Mouse (Mus musculus) cerebellum, postnatal 25 days (tissue): ENCODE results near the gene Mkrn1.
"Not testable (repeated sequence)": the region's sequence is repeated elsewhere in the genome, so short reads cannot be mapped to it uniquely, and the experiment has no call there.

Source experiments
- DNase-seq, 2 experiments: peaks; one replicate each; pipeline ENCODE4 v3.0.0; 2021; ENCODE audit warnings: mixed read lengths in 2 of 2

The Mkrn1 gene

DNA sequence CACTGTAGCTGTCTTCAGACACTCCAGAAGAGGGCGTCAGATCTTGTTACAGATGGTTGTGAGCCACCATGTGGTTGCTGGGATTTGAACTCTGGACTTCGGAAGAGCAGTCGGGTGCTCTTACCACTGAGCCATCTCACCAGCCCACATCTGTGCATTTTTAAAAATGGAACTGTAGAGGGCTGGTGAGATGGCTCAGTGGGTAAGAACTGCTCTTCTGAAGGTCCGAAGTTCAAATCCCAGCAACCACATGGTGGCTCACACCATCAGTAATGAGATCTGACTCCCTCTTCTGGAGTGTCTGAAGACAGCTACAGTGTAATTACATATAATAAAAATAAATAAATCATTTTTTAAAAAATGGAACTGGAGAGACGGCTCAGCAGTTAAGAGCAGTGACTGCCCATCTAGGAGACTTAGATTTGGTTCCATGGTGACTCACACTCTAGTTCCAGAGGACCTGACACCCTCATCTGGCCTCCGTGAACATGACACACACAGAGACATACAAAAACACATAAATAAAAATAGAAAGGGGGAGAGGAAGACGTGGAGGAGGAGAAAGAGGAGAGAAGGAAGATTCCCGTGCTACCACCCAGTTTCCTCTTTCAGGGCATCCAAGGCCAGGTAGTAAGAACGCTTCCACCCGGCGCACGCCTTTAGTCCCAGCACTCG lies 42.0 kb downstream of the Mkrn1 start:
- DNase-seq, result not testable (repeated sequence)

DNA sequence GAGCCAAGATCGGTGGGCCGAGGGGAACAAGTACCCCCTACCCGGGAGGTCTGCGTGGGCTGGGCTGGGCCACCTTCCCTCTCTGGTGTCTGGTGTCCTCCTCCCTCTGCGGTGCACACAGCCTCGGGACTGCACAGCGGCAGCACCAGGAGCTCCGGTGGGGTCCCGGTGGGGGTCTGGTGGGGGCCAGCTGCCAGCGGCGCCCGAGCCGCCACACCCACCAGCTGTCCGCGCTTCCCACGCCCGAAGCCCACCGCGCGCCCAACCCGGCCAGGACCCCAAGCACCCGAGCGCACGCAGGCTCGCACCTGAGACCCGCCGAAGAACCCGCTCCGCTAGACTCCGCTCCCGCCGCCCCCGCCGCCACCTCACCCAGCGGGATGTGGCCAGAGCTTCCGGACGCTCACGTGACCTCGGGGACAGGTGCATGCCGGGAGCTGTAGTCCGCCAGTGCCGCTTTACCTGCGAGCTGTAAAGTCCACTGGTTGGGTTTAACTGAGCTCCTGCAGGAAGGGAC lies 42.9 kb downstream of the Mkrn1 start, which contains the start of gene Slc37a3:
Gene Slc37a3 (minus strand): TSS at position 365 of the 517 bp plus-strand sequence.
- peak; percentile 91 to 96 for DNase-seq

DNA sequence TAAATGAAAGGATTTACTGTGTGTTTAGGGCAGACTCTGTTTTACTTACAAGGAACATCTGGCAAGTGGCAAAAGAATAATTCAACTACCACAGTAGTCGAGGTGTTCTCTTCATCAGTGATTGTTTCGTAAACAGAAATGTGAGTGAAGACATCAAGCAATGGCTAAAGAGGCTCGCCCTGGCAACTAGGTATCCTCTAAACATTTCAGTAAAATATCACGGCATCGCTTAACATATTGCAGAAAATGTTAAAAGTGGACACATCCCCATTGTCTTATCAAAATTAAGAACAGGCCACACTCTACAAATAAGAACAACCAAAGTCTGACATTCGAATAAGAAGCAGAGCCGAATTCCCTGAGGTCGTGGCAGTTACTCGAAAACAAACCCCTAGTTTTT lies 43.5 kb downstream of the Mkrn1 start:
- DNase-seq, result no peak

DNA sequence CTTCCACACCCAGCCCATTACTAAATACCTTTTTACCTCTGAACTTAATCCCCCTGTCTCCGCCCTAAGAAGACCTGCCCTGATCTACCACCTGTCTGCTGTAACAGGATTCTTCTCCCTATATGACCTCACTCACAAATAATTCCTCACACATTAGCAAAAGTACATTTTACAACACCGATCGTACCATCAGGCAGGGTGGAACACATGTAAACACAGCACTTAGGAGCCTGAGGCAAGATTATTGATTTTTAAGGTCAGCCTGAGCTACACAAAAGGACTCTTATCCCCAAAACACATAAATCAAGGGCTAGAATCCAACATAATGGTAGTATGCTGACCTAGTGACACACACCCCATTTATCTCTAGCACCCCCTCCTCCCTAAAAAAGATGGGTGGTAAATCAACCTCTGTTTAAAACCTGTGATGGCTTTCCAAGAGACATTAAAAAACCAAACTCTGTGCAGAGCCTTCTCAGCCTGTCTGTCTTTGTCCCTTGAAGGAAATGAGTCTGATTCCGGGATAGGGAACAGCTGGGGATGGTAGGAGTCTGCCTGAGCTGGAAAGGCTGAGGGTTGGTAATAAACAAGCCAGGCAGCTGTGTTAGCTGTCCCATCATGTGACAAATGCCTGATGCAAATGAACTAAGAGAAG lies 46.8 kb downstream of the Mkrn1 start:
- no peak for DNase-seq

DNA sequence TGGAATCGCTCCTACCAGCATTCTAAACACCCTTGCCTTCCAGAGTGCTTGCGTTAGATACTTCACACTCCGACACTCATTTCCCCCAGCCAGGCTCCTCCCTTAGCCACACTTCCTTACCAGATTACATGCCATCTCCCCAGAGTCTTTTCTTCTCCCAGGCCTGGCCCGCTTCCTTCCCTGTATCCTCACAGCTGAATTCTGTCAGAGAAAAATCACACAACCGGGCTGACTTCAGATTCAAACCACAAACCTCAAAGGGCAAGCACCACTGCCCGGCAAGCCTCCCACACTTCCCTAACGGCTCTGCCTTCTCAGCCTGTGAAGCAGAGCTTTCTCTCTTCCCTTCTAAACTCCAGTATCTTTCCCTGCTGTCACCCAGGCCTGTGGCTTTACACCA lies 47.5 kb downstream of the Mkrn1 start:
- DNase-seq, result no peak

DNA sequence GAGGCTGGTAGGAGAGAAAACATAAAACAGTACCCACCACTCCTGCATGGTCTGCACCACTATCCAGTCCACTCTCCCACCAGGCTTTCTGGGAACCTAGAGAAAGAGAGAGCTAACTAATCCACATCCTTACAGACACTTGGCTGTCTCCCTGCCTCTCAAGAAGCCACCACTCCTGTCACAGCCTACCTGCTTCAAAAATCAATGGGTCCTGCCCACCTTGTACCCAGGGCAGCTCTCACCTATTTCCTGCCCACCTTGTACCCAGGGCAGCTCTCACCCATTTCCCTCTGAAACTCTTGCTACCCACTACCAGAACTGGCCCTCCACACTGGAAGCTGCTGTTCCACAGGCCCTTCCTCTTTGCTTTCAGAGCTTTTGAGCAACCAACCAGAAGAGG lies 48.2 kb downstream of the Mkrn1 start:
- no peak for DNase-seq

DNA sequence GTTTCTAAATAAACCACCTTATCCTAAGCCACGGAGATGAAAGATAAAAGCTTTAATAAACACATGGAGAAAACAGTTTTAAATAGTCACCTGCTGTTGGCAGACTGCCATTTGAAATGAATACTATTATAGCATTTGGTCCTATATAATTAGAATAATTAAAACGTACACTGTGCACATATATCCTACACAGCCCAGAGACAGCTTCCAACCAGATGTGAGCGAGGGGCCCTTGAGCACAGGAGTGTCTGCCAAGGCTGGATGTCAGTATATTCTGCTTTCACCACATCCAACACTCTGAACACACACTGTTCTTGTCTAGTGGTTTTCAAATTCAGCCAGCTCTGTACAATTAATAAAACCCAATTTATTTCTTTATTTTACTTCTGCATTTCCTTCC lies 50.6 kb downstream of the Mkrn1 start:
- no peak for DNase-seq

DNA sequence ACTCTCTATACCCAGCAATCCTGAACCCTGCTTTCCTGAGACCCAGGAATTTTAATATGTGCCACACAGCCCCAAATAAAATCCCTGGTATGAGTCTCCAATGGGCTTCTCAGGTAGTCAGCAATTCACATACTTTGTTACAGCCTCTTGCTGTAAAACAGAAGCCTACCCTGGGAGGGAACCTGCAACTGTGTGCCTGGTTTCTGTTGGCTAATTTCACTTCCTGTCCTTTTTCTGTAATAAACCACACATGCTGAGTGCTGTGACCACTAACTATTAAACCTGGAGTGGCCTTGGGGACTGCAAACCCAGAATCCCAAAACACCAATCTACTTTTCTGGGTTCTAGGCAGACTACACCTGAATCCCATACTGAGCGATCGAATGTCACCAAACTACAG lies 57.6 kb downstream of the Mkrn1 start:
- no peak for DNase-seq

DNA sequence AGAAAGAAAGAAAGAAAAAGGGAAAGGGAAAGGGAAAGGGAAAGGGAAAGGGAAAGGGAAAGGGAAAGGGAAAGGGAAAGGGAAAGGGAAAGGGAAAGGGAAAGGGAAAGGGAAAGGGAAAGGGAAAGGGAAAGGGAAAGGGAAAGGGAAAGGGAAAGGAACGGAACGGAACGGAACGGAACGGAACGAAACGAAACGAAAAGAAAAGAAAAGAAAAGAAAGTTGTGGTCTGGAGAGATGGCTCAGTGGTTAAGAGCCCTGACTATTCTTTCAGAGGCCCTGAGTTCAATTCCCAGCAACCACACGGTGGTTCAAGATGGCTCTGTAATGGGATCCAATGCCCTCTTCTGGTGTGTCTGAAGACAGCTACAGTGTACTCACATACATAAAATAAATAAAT lies 61.1 kb downstream of the Mkrn1 start:
- DNase-seq, result not testable (repeated sequence)

DNA sequence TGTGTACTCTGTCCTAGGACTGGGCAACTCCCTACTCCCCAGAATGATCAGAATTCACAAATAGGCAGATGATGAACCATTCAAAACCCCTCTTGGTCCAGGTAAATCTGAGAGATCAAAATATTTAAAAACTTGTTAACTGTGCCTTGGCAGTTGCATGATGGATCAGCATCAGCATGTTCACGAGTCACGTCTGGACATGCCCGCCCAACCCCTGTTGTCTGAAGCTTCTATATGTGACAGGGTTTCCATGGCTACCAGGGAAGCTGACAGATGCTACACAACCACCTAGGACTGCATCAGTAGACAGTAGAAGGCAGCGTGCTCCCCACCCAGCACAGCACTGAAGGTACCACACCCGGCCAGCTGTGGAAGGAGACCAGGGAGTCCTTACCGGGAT lies 71.3 kb downstream of the Mkrn1 start:
- no peak for DNase-seq

DNA sequence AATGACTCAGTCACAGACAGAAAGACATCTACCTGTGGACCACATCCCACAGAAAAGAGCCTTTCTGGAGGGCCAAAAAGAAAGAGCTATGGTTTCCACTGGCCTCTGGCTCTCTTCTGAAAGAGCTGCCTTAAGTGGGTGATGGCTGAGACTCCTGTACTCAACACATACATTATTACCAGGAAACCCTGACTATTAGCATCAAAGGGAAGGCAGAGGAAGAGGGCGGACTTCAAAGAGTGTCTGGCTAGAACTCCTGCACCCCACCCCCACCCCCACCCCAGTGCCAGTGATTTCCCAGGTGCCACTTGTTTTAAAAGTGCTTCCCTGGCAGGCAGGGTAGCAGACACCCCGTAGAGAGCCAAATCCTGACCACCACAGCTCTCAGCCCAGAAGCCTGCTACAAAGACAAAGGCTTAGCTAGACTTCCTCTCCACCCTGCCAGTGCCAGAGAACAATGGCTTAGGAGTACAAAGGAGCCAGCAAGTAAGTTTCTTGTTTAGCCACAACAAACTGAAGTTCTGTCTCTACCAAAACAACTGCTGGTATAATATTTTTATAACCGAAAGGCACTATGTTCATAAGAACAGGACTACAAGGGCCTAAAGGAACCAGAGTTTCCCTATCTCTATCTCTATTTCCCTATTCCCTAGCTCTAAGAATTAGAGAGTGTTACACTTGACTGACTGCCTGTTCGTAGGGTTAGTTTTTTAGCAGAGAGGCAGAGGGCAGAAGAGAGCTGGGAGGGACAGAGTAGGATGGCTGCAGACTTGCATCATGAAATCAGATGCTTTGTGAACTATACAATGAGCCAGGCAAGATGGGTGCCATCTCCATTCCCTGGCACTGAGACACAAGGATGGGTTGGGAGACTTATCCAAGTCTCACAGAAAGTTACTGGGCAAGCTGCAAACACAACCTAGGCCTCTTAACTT lies 72.1 kb downstream of the Mkrn1 start:
- DNase-seq, result no peak
